In genomic region chr3:84652643-84653556, GRCm38 (mm10) we compare ENCODE assay signal across 10 mouse cellular contexts. TPM values are rescaled to one million over a fixed set of nuclear protein-coding genes. Genes with fewer than 3 reads are reported as not detected.
A peak's percentile ranks its signal among the peaks of the same experiment; 100 is the strongest.
DNase-seq lines count a peak whose midpoint lies in the region; ATAC-seq and TF ChIP-seq lines count a peak whose summit lies in the region.
"Had no signal": no experiment of that assay in that cellular context is flagged by ENCODE, and none has a peak within 500 bp of the region (broad histone marks: within the 10 kb centered on the region; RNA-seq: fewer than 3 reads in every experiment).

No protein-coding gene starts in this region.

- no peak for TF ChIP-seq CTCF in bone marrow macrophage, adult 2 months (IDR thresholded peaks at IDR 0.05; ENCODE audit: low read depth, low read length)

- DNase-seq in ES-E14 (ENCODE audit: low read depth, low spot score), result no peak
- no peak for DNase-seq in cerebellum, postnatal 10 days
- no peak for DNase-seq in thymus, postnatal 0 days (ENCODE audit: low spot score)
- DNase-seq: kidney, adult 11 months had no signal

- ATAC-seq in kidney, embryonic 15.5 days (replicated peaks; ENCODE audit: low FRiP score), result no peak
- ATAC-seq in kidney, embryonic 14.5 days (ENCODE audit: low FRiP score, low TSS enrichment), result no peak
- no peak for ATAC-seq in liver, embryonic 15.5 days (ENCODE audit: insufficient read depth)
- ATAC-seq: forebrain, embryonic 14.5 days had no signal

- H3K9ac ChIP-seq in kidney, embryonic 15.5 days, result no peak overlapping the region
- no peak overlapping the region for H3K9ac ChIP-seq in kidney, embryonic 14.5 days (ENCODE audit: low read depth, low read length)
- H3K9ac ChIP-seq in ES-E14 (ENCODE audit: insufficient read depth, low read depth, low read length, poor library complexity, severe bottlenecking), result peak overlapping the region; percentile 12; the same call in 1 of the 2 replicates
- no peak overlapping the region for H3K9ac ChIP-seq in liver, embryonic 15.5 days

- in situ Hi-C loops in ES-E14 (cut with MboI; ENCODE audit: low sequenced_read_pairs in 2 of 2, unreplicated experiment in 2 of 2), result no loop called here

- peaks cover 9% of the 10 kb centered on the region for H3K27me3 ChIP-seq in kidney, embryonic 15.5 days
- H3K27me3 ChIP-seq in kidney, embryonic 14.5 days (ENCODE audit: control insufficient read depth, insufficient read depth, low read length), result no peaks in the 10 kb centered on the region
- no peaks in the 10 kb centered on the region for H3K27me3 ChIP-seq in liver, embryonic 15.5 days

- peak overlapping the region; percentile 51 for H3K4me2 ChIP-seq in kidney, embryonic 15.5 days
- H3K4me2 ChIP-seq in kidney, embryonic 14.5 days (replicated peaks; ENCODE audit: low read depth, low read length), result no peak overlapping the region
- peak overlapping the region; percentile 69 for H3K4me2 ChIP-seq in liver, embryonic 15.5 days

- H3K36me3 ChIP-seq in kidney, embryonic 15.5 days, result no peaks in the 10 kb centered on the region
- H3K36me3 ChIP-seq in kidney, embryonic 14.5 days (ENCODE audit: control insufficient read depth, insufficient read depth, low read length), result no peaks in the 10 kb centered on the region
- no peaks in the 10 kb centered on the region for H3K36me3 ChIP-seq in ES-E14 (ENCODE audit: control insufficient read depth, insufficient read depth, low read length, poor library complexity, severe bottlenecking)
- H3K36me3 ChIP-seq in liver, embryonic 15.5 days (replicated peaks), result no peaks in the 10 kb centered on the region

- 64% methylated on average over 12 of the region's 12 CpGs for WGBS in kidney, embryonic 15.5 days
- 74% methylated on average over 12 of the region's 12 CpGs for WGBS in kidney, embryonic 14.5 days
- 70% methylated on average over 12 of the region's 12 CpGs for WGBS in liver, embryonic 15.5 days (ENCODE audit: insufficient replicate concordance)

- no peak for TF ChIP-seq POLR2A in bone marrow macrophage, adult 2 months (IDR thresholded peaks at IDR 0.05; ENCODE audit: borderline replicate concordance, low read depth, low read length)

- H3K4me3 ChIP-seq in kidney, embryonic 15.5 days (replicated peaks), result no peak overlapping the region
- H3K4me3 ChIP-seq in kidney, embryonic 14.5 days (ENCODE audit: low read length), result no peak overlapping the region
- H3K4me3 ChIP-seq in ES-E14 (ENCODE audit: insufficient read depth in 1 of 2, low read depth in 1 of 2, low read length in 2 of 2, poor library complexity in 1 of 2, severe bottlenecking in 1 of 2), result peak overlapping the region in 1 of 2 experiments; percentile 40; a peak in 1 of 4 replicates
- no peak overlapping the region for H3K4me3 ChIP-seq in bone marrow macrophage, adult 2 months (ENCODE audit: insufficient read depth, low read length)
- peak overlapping the region; percentile 46; the same call in 1 of the 2 replicates for H3K4me3 ChIP-seq in liver, embryonic 15.5 days (replicated peaks)

- H3K9me3 ChIP-seq in kidney, embryonic 15.5 days (replicated peaks), result no peaks in the 10 kb centered on the region
- H3K9me3 ChIP-seq in kidney, embryonic 14.5 days (ENCODE audit: control insufficient read depth, low read length), result no peaks in the 10 kb centered on the region
- H3K9me3 ChIP-seq in ES-E14 (ENCODE audit: control insufficient read depth, insufficient read depth, low read depth, low read length), result no peaks in the 10 kb centered on the region
- H3K9me3 ChIP-seq in liver, embryonic 15.5 days (replicated peaks), result no peaks in the 10 kb centered on the region

- peaks cover 26% of the 10 kb centered on the region for H3K4me1 ChIP-seq in kidney, embryonic 15.5 days
- peaks cover 7% of the 10 kb centered on the region for H3K4me1 ChIP-seq in kidney, embryonic 14.5 days (ENCODE audit: control insufficient read depth, insufficient read depth, low read length)
- peaks cover 9 to 17% of the 10 kb centered on the region in 2 experiments for H3K4me1 ChIP-seq in ES-E14 (ENCODE audit: control insufficient read depth in 2 of 2, insufficient read depth in 2 of 2, low read length in 2 of 2, poor library complexity in 1 of 2)
- H3K4me1 ChIP-seq in bone marrow macrophage, adult 2 months (ENCODE audit: control insufficient read depth, insufficient read depth, low read length), result peaks cover 47% of the 10 kb centered on the region
- H3K4me1 ChIP-seq in liver, embryonic 15.5 days (replicated peaks), result peaks cover 28% of the 10 kb centered on the region

- H3K27ac ChIP-seq in kidney, embryonic 15.5 days, result no peak overlapping the region
- no peak overlapping the region for H3K27ac ChIP-seq in kidney, embryonic 14.5 days (ENCODE audit: low read depth, low read length)
- peak overlapping the region; percentile 24; the same call in 1 of the 2 replicates for H3K27ac ChIP-seq in ES-E14 (ENCODE audit: insufficient read depth, low read depth, low read length, poor library complexity, severe bottlenecking)
- peak overlapping the region; percentile 14 for H3K27ac ChIP-seq in bone marrow macrophage, adult 2 months (ENCODE audit: insufficient read depth, low read depth, low read length)
- H3K27ac ChIP-seq in liver, embryonic 15.5 days (replicated peaks), result no peak overlapping the region

TF ChIP-seq in ES-E14, 5 proteins besides CTCF, POLR2A, EP300 and RAD21:
- TF ChIP-seq ZC3H11A (IDR thresholded peaks at IDR 0.05; ENCODE audit: borderline replicate concordance, low read depth, low read length) (no peak), ZNF384 (IDR thresholded peaks at IDR 0.05; ENCODE audit: low read depth, low read length) (no peak), HCFC1 (IDR thresholded peaks at IDR 0.05; ENCODE audit: borderline replicate concordance, insufficient read depth, low read length) (no peak), CHD2 (IDR thresholded peaks at IDR 0.05; ENCODE audit: low read depth, low read length) (no peak), MAFK (IDR thresholded peaks at IDR 0.05; ENCODE audit: insufficient read depth, low read depth, low read length) (no peak)
TF ChIP-seq in ES-E14: peak in this region for 0.

RNA-seq across cellular contexts. Expression of gene Tmem154, which starts 13.1 kb away (rescaled TPM):
- polyA plus RNA-seq in kidney, embryonic 15.5 days (2015; fragmentation: Nextera tagmentation; extraction: Ambion mirVana), result 0.64 and 0.73 TPM in 2 replicates
- 0.38 and 0.60 TPM in 2 replicates for polyA plus RNA-seq in kidney, embryonic 14.5 days (2014; fragmentation: Nextera tagmentation; extraction: Ambion mirVana)
- total RNA-seq in ES-E14 (2012; rRNA removed), result 0.31 and 0.53 TPM in 2 replicates
- polyA plus RNA-seq in bone marrow macrophage, adult 2 months (2012; ENCODE audit: insufficient read depth, insufficient read length, missing spikeins), result 5.4 and 5.9 TPM in 2 replicates
- polyA plus RNA-seq in liver, embryonic 15.5 days (2015; fragmentation: Nextera tagmentation; extraction: Ambion mirVana), result 2.3 and 2.5 TPM in 2 replicates
- polyA plus RNA-seq in thymus, postnatal 0 days (2015; fragmentation: Nextera tagmentation; extraction: Ambion mirVana), result 13.5 and 15.5 TPM in 2 replicates

RNA-seq across cellular contexts. Expression of gene Tigd4, which starts 59.5 kb away (rescaled TPM):
- polyA plus RNA-seq in kidney, embryonic 15.5 days (2015; fragmentation: Nextera tagmentation; extraction: Ambion mirVana), result 0.06 and 0.26 TPM in 2 replicates
- polyA plus RNA-seq in kidney, embryonic 14.5 days (2014; fragmentation: Nextera tagmentation; extraction: Ambion mirVana), result not detected in 2 replicates
- total RNA-seq in ES-E14 (2012; rRNA removed), result not detected in 2 replicates
- not detected in 2 replicates for polyA plus RNA-seq in bone marrow macrophage, adult 2 months (2012; ENCODE audit: insufficient read depth, insufficient read length, missing spikeins)
- polyA plus RNA-seq in liver, embryonic 15.5 days (2015; fragmentation: Nextera tagmentation; extraction: Ambion mirVana), result 0.02 and 0.07 TPM in 2 replicates
- polyA plus RNA-seq in thymus, postnatal 0 days (2015; fragmentation: Nextera tagmentation; extraction: Ambion mirVana), result not detected in 2 replicates
- polyA plus RNA-seq: forebrain, embryonic 14.5 days; limb, embryonic 11.5 days had no signal

Comparison
In these comparisons a context has a peak if more than half of its experiments do, and no peak if none do; other contexts are left out.
1. H3K27ac ChIP-seq: peak in ES-E14 (single experiment) and bone marrow macrophage, adult 2 months (single experiment); none in kidney, embryonic 15.5 days (single experiment), kidney, embryonic 14.5 days (single experiment) and liver, embryonic 15.5 days (single experiment).